Mouse (Mus musculus): ENCODE data around the gene Saal1. TPM values are rescaled to one million over a fixed set of nuclear protein-coding genes. Genes with fewer than 3 reads are reported as not detected.

Gene Saal1
- polyA plus RNA-seq (2017; shearing (Covaris generic)) = 9.9 TPM

GRCm38 (mm10) chr7:46710390-46710844 lies at the start of gene Saal1:
Gene Saal1, minus strand, starts transcription at chr7:46710680.

DNA sequence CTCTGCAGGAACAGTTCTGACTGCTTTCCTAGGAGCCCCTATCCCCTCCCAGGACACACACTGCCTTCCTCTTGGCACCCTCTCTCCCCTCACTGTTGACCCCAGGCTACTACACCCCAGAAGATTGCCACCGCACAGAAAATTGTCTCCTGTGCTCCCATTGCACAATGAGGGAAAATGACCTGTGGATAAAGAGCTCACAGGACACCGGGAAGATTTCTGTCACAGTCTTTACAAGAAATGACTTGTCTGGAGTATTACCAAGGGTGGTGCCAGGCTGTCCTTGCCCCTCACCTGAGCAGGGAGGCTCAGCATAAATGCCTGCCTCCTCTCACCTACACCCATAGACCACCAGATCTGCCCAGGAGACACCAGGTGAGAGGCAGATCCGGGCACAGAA lies 41.0 kb upstream of the Saal1 start, which contains the start of gene Saa2:
Gene Saa2, plus strand, starts transcription at position 301 of the 400 bp plus-strand sequence.

GRCm38 (mm10) chr7:46742880-46743279 lies 32.4 kb upstream of the Saal1 start, which contains the start of gene Saa1:
Gene Saa1, minus strand, starts transcription at chr7:46742980.

DNA sequence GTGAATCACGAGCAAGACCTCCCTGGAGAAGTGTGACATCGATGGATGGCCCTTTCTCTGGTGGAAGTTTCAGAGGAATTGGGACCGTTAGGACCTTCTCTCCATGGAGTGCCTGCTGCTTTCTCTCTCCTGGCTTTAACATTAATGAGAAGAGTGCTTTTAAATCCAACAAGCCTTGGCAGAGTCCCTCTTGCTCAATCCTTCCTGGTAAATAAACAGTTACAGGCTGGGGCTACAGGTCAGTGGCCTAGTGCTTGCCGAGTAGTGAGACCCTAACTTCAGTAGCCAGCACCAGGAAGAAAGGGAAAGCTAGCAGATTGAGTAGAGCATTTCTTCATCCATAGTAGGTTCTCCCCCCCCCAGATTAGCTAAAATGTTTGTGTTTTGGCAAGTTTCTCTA lies 22.0 kb upstream of the Saal1 start, which contains the start of gene Saa4:
Gene Saa4, minus strand, starts transcription at position 146 of the 400 bp plus-strand sequence.

GRCm38 (mm10) chr7:46715600-46715999 lies 5.1 kb upstream of the Saal1 start, which contains the start of gene Saa3:
Gene Saa3, minus strand, starts transcription at chr7:46715700.

GRCm38 (mm10) chr7:46672160-46672672 lies 38.3 kb downstream of the Saal1 start, which contains the start of gene Tph1:
Gene Tph1, minus strand, starts transcription at chr7:46672537.

GRCm38 (mm10) chr7:46639692-46640031 lies 70.8 kb downstream of the Saal1 start, which contains the start of gene Sergef:
Gene Sergef, minus strand, starts transcription at chr7:46639807.

Other genes with a start within 250 kb of the Saal1 start
- gene Sergef, start 70.9 kb downstream of the Saal1 start, polyA plus RNA-seq (2017; shearing (Covaris generic)) = 18.2 TPM
- gene Tph1, start 38.1 kb downstream of the Saal1 start, polyA plus RNA-seq (2017; shearing (Covaris generic)) = not detected
- gene Saa3, start 5.0 kb upstream of the Saal1 start, polyA plus RNA-seq (2017; shearing (Covaris generic)) = not detected
- not detected for gene Saa4, start 21.9 kb upstream of the Saal1 start, polyA plus RNA-seq (2017; shearing (Covaris generic))
- gene Saa1, start 32.3 kb upstream of the Saal1 start, polyA plus RNA-seq (2017; shearing (Covaris generic)) = not detected
- not detected for gene Saa2, start 41.1 kb upstream of the Saal1 start, polyA plus RNA-seq (2017; shearing (Covaris generic))
- gene Hps5, start 85.4 kb upstream of the Saal1 start, polyA plus RNA-seq (2017; shearing (Covaris generic)) = 41.5 TPM
- 45.5 TPM for gene Gtf2h1, start 85.4 kb upstream of the Saal1 start, polyA plus RNA-seq (2017; shearing (Covaris generic))
- 994 TPM for gene Ldha, start 130.8 kb upstream of the Saal1 start, polyA plus RNA-seq (2017; shearing (Covaris generic))
- gene Ldhc, start 150.5 kb upstream of the Saal1 start, polyA plus RNA-seq (2017; shearing (Covaris generic)) = not detected
- gene Tsg101, start 209.3 kb upstream of the Saal1 start, polyA plus RNA-seq (2017; shearing (Covaris generic)) = 112 TPM
- 4.6 TPM for gene Uevld, start 247.8 kb upstream of the Saal1 start, polyA plus RNA-seq (2017; shearing (Covaris generic))